Mouse (Mus musculus) gonadal fat pad, adult 2 months (tissue): ENCODE data around the gene Tppp3. TPM values are rescaled to one million over a fixed set of nuclear protein-coding genes. Genes with fewer than 3 reads are reported as not detected.

Experiments
- DNase-seq: peaks from one replicate; pipeline ENCODE4 v3.0.0-alpha.2; 2012; ENCODE audit warnings: low read depth
- polyA plus RNA-seq: library from polyadenylated mRNA; depleted of rRNA; stranded (reverse); fragments of >200 nt; gene quantifications from 2 replicates; pipeline ENCODE4 v1.2.3, GENCODE M21; 2012; rRNA removed

Tppp3 gene
- polyA plus RNA-seq, 1 experiment: 71.3 TPM

- no peak for DNase-seq
These were observed 39.4 kb downstream of the Tppp3 start for GRCm38 (mm10) chr8:105431743-105432515.

DNA sequence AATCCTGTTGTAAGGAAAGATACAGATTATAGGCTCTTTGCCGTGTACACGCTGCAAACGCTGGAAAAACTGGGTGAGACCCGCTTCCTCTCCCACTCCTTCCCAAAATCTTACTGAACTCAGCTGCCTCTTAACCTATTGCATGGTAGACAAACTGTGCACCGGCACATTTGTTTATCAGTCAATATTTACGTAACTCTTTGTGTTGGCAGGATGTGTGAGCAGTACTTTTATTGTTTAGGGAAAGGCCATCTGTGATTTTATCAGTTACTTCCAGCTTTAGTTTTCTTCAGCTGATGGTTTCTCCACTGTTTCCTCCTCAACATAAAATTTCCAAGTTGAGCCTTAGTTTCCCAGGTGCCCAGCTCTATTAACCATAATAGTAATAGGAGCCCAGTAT lies 44.4 kb downstream of the Tppp3 start:
- DNase-seq: no peak

DNA sequence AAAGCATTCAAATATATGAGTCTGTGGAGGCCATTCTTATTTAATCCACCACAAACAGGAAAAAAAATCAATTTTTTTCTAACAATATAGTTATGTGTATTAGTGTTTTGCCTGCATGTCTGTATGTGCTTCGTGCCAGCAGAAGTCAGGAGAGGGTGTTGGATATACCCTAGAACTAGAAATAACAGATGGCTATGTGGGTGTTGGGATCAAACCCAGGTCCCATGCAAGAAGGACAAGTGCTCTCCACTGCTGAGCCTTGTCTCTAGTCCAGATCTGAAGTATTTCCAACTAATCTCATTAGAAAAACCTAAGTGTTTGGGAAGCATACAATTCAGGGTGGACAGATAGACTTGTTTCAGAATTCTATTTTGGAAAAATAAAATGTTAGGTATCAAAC lies 49.3 kb downstream of the Tppp3 start:
- DNase-seq: no peak

DNA sequence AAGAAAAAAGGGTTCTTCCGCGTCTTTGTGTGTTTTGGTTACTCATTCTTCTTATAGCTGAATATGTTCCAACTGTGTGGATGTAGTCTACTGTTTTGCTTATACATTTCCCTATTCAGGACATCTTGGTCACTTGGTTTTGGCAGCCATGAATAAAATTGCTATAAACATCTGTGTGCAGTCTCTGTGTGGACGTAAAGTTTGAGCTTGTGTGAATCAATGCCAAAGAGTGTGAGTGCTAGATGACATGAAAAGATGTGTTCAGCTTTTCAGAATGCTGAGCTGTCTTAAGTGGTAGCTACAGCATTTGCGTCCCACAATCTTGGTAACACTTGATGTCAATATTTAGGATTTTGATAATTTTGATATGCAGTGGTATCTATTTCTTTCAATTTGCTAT lies 51.5 kb downstream of the Tppp3 start:
- no peak for DNase-seq

GRCm38 (mm10) chr8:105418992-105419391 lies 52.3 kb downstream of the Tppp3 start:
- DNase-seq: no peak

Other genes starting within 250 kb of the Tppp3 start
- gene D230025D16Rik, start 246.4 kb downstream of the Tppp3 start, polyA plus RNA-seq: 19.6 and 23.2 TPM in 2 replicates
- gene B3gnt9, start 216.4 kb downstream of the Tppp3 start, polyA plus RNA-seq: 10.7 and 12.1 TPM in 2 replicates
- gene Tradd, start 206.9 kb downstream of the Tppp3 start, polyA plus RNA-seq: 11.6 and 12.4 TPM in 2 replicates
- gene Fbxl8, start 206.9 kb downstream of the Tppp3 start, polyA plus RNA-seq: 6.5 and 7.6 TPM in 2 replicates
- gene Hsf4, start 201.7 kb downstream of the Tppp3 start, polyA plus RNA-seq: 1.6 and 2.0 TPM in 2 replicates
- 5.9 and 8.6 TPM in 2 replicates for gene Nol3, start 195.4 kb downstream of the Tppp3 start, polyA plus RNA-seq
- gene 4931428F04Rik, start 181.7 kb downstream of the Tppp3 start, polyA plus RNA-seq: 5.3 and 5.4 TPM in 2 replicates
- gene Exoc3l, start 175.4 kb downstream of the Tppp3 start, polyA plus RNA-seq: 6.3 and 9.6 TPM in 2 replicates
- 83.7 and 88.9 TPM in 2 replicates for gene E2f4, start 173.9 kb downstream of the Tppp3 start, polyA plus RNA-seq
- 39.3 and 39.9 TPM in 2 replicates for gene Elmo3, start 165.9 kb downstream of the Tppp3 start, polyA plus RNA-seq
- 11.5 and 12.6 TPM in 2 replicates for gene Lrrc29, start 145.2 kb downstream of the Tppp3 start, polyA plus RNA-seq
- gene Tmem208, start 145.2 kb downstream of the Tppp3 start, polyA plus RNA-seq: 74.9 and 103 TPM in 2 replicates
- gene Fhod1, start 123.6 kb downstream of the Tppp3 start, polyA plus RNA-seq: 17.8 and 19.6 TPM in 2 replicates
- gene Slc9a5, start 122.7 kb downstream of the Tppp3 start, polyA plus RNA-seq: 2.9 and 3.7 TPM in 2 replicates
- gene Plekhg4, start 98.3 kb downstream of the Tppp3 start, polyA plus RNA-seq: 2.4 and 2.7 TPM in 2 replicates
- 0.23 and 0.89 TPM in 2 replicates for gene Kctd19, start 58.0 kb downstream of the Tppp3 start, polyA plus RNA-seq
- gene Lrrc36, start 58.0 kb downstream of the Tppp3 start, polyA plus RNA-seq: 1.8 and 2.3 TPM in 2 replicates
- 37.2 and 43.5 TPM in 2 replicates for gene Zdhhc1, start 25.4 kb upstream of the Tppp3 start, polyA plus RNA-seq
- gene Hsd11b2, start 47.2 kb upstream of the Tppp3 start, polyA plus RNA-seq: 1.4 and 1.8 TPM in 2 replicates
- 163 and 172 TPM in 2 replicates for gene Atp6v0d1, start 94.5 kb upstream of the Tppp3 start, polyA plus RNA-seq
- 17.2 and 22.1 TPM in 2 replicates for gene Ripor1, start 133.7 kb upstream of the Tppp3 start, polyA plus RNA-seq
- gene Ctcf, start 165.0 kb upstream of the Tppp3 start, polyA plus RNA-seq: 12.2 and 19.0 TPM in 2 replicates
- gene Agrp, start 165.9 kb upstream of the Tppp3 start, polyA plus RNA-seq: 0.45 TPM in 1 of 2 replicates, not detected in the other
- 0.60 and 0.81 TPM in 2 replicates for gene Carmil2, start 214.7 kb upstream of the Tppp3 start, polyA plus RNA-seq
- 31.7 and 35.4 TPM in 2 replicates for gene Acd, start 229.6 kb upstream of the Tppp3 start, polyA plus RNA-seq
- gene Pard6a, start 229.6 kb upstream of the Tppp3 start, polyA plus RNA-seq: 23.5 and 24.1 TPM in 2 replicates
- 0.15 TPM in 1 of 2 replicates, not detected in the other for gene 4933405L10Rik, start 236.1 kb upstream of the Tppp3 start, polyA plus RNA-seq
- gene Enkd1, start 236.7 kb upstream of the Tppp3 start, polyA plus RNA-seq: 5.8 and 8.4 TPM in 2 replicates